Mouse (Mus musculus) kidney, embryonic 14.5 days (tissue): ENCODE measurements around the gene Pax6. TPM values are rescaled to one million over a fixed set of nuclear protein-coding genes. Genes with fewer than 3 reads are reported as not detected.

ENCODE experiments used
- ATAC-seq: fragments of 200-750 bp; cut with Nextera tagmentation; 2 replicates; pipeline ENCODE4 v1.8.0; 2017; ENCODE audit warnings: moderate number of reproducible peaks, mild to moderate bottlenecking, moderate TSS enrichment, moderate library complexity; ENCODE audit not compliant: low FRiP score, low TSS enrichment
- H3K27ac ChIP-seq: fragments of 300-500 bp; sonication (generic); 2 replicates; pipeline ENCODE4 v1.5.1; 2014; ENCODE audit warnings: low read depth, mild to moderate bottlenecking, low read length, moderate library complexity, mixed read lengths
- H3K27me3 ChIP-seq: fragments of 300-500 bp; sonication (generic); 2 replicates; pipeline ENCODE4 v1.6.1; 2014; ENCODE audit warnings: mild to moderate bottlenecking, low read length; ENCODE audit not compliant: control insufficient read depth, insufficient read depth
- H3K36me3 ChIP-seq: fragments of 300-500 bp; sonication (generic); 2 replicates; pipeline ENCODE4 v1.6.1; 2014; ENCODE audit warnings: low read length, mixed read lengths; ENCODE audit not compliant: control insufficient read depth, insufficient read depth
- H3K4me1 ChIP-seq: fragments of 300-500 bp; sonication (generic); 2 replicates; pipeline ENCODE4 v1.6.1; 2014; ENCODE audit warnings: low read length, mixed read lengths; ENCODE audit not compliant: control insufficient read depth, insufficient read depth
- H3K4me2 ChIP-seq: fragments of 300-500 bp; sonication (generic); replicated peaks from 2 replicates; pipeline ENCODE4 v1.6.1; 2014; ENCODE audit warnings: low read depth, mild to moderate bottlenecking, low read length
- H3K4me3 ChIP-seq: fragments of 300-500 bp; sonication (generic); 2 replicates; pipeline ENCODE4 v1.5.1; 2014; ENCODE audit warnings: mild to moderate bottlenecking, low read length
- H3K9ac ChIP-seq: fragments of 300-500 bp; sonication (generic); 2 replicates; pipeline ENCODE4 v1.6.1; 2014; ENCODE audit warnings: low read depth, mild to moderate bottlenecking, low read length, moderate library complexity
- H3K9me3 ChIP-seq: fragments of 300-500 bp; sonication (generic); 2 replicates; pipeline ENCODE4 v1.6.1; 2016; ENCODE audit warnings: low read length; ENCODE audit not compliant: control insufficient read depth
- WGBS: fragments of 180-500 bp; shearing (Covaris S2); extraction: QIAGEN DNeasy Blood & Tissue Kit; methylation state at CpG from one replicate; pipeline ENCODE4 v1.1.7; 2014; 5-methylcytosine and 5-hydroxymethylcytosine counted together
- polyA plus RNA-seq: library from polyadenylated mRNA; unstranded; fragments of >200 nt; fragmentation: Nextera tagmentation; extraction: Ambion mirVana; gene quantifications from 2 replicates; pipeline ENCODE4 v1.2.1, GENCODE M21; 2014

The Pax6 gene
- polyA plus RNA-seq, 1 experiment from 2014 or later, result 0.12 TPM

GRCm38 (mm10) chr2:105697741-105698140 is 29.0 kb downstream of the Pax6 start:
- no peak overlapping the region for H3K4me3 ChIP-seq
- H3K36me3 ChIP-seq, result peaks cover 9% of the 10 kb centered on the region; the same call in 1 of the 2 replicates
- no peak for ATAC-seq
- 85% methylated on average over 5 of the region's 5 CpGs for WGBS
- no peaks in the 10 kb centered on the region for H3K9me3 ChIP-seq
- no peaks in the 10 kb centered on the region for H3K4me1 ChIP-seq
- H3K27ac ChIP-seq, result no peak overlapping the region
- H3K4me2 ChIP-seq, result no peak overlapping the region
- peaks cover 5% of the 10 kb centered on the region for H3K27me3 ChIP-seq
- H3K9ac ChIP-seq, result no peak overlapping the region

- no peaks in the 10 kb centered on the region for H3K4me1 ChIP-seq
- 74% methylated on average over 2 of the region's 2 CpGs for WGBS
- no peak overlapping the region for H3K4me2 ChIP-seq
- no peak overlapping the region for H3K27ac ChIP-seq
- H3K36me3 ChIP-seq, result peaks cover 9% of the 10 kb centered on the region; the same call in 1 of the 2 replicates
- H3K4me3 ChIP-seq, result no peak overlapping the region
- H3K9me3 ChIP-seq, result no peaks in the 10 kb centered on the region
- H3K27me3 ChIP-seq, result no peaks in the 10 kb centered on the region
- ATAC-seq, result no peak
- H3K9ac ChIP-seq, result no peak overlapping the region
Measured at GRCm38 (mm10) chr2:105698631-105699030, 29.9 kb downstream of the Pax6 start.

DNA sequence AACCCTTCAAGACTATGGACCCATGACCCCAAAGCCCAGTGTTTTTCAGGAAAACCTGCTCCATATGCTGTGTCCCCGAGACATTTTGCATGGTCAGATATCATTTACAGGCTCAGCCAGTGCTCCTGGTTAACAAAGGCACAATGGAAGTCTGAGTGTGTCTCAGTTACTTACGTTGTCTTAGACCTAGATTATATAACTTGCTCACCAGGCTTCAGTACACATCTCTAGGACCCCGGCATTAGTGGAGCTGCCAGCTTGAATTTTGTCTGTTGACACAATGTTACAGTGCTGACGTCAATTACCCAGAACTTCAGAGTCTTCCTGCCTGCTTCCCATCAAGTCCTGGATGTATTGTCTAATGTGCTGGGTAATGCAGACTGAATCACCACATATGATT is 33.1 kb downstream of the Pax6 start:
- H3K9ac ChIP-seq, result no peak overlapping the region
- peaks cover 9% of the 10 kb centered on the region; the same call in 1 of the 2 replicates for H3K36me3 ChIP-seq
- no peaks in the 10 kb centered on the region for H3K9me3 ChIP-seq
- H3K4me3 ChIP-seq, result no peak overlapping the region
- no peak overlapping the region for H3K4me2 ChIP-seq
- H3K27ac ChIP-seq, result no peak overlapping the region
- no peak for ATAC-seq
- H3K4me1 ChIP-seq, result no peaks in the 10 kb centered on the region
- H3K27me3 ChIP-seq, result no peaks in the 10 kb centered on the region
- WGBS, result 78% methylated on average over 4 of the region's 4 CpGs

GRCm38 (mm10) chr2:105702586-105702985 is 33.9 kb downstream of the Pax6 start:
- H3K27me3 ChIP-seq, result no peaks in the 10 kb centered on the region
- no peaks in the 10 kb centered on the region for H3K9me3 ChIP-seq
- H3K4me3 ChIP-seq, result no peak overlapping the region
- H3K36me3 ChIP-seq, result peaks cover 9% of the 10 kb centered on the region; the same call in 1 of the 2 replicates
- H3K4me2 ChIP-seq, result no peak overlapping the region
- ATAC-seq, result no peak
- H3K27ac ChIP-seq, result no peak overlapping the region
- no peaks in the 10 kb centered on the region for H3K4me1 ChIP-seq
- no peak overlapping the region for H3K9ac ChIP-seq
- 89% methylated on average over 10 of the region's 10 CpGs for WGBS

DNA sequence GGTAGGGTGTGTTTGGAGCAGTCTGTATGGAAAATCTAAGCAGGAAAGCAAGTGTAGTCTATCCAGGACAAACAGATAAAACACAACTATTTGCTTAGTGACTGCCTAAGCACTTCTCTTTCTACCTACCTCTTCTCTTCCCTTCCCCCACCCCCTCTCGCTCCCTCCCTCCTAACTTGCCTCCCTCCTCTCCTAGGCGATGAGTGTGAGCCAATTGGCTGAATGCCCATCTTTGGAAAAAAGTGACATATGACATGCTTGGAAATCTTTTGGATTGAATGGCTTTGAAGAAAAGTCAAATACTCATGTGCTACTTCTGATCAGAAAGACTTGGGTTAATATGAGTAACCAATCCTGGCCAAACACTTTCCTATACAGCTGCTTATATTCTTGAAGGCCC is 36.6 kb downstream of the Pax6 start:
- Histone ChIP-seq H3K4me1 (no peaks in the 10 kb centered on the region), H3K27me3 (no peaks in the 10 kb centered on the region), H3K9me3 (no peaks in the 10 kb centered on the region), H3K36me3 (peaks cover 6% of the 10 kb centered on the region; the same call in 1 of the 2 replicates), H3K9ac (no peak overlapping the region), H3K27ac (no peak overlapping the region), H3K4me2 (no peak overlapping the region), H3K4me3 (no peak overlapping the region)
- ATAC-seq, result no peak
- 79% methylated on average over 2 of the region's 2 CpGs for WGBS

GRCm38 (mm10) chr2:105709126-105709525 is 40.4 kb downstream of the Pax6 start:
- Histone ChIP-seq H3K4me3 (no peak overlapping the region), H3K4me1 (no peaks in the 10 kb centered on the region), H3K4me2 (no peak overlapping the region), H3K27ac (no peak overlapping the region), H3K27me3 (no peaks in the 10 kb centered on the region), H3K36me3 (no peaks in the 10 kb centered on the region), H3K9me3 (no peaks in the 10 kb centered on the region), H3K9ac (no peak overlapping the region)
- no peak for ATAC-seq
- 82% methylated on average over 3 of the region's 3 CpGs for WGBS

- Histone ChIP-seq H3K27me3 (no peaks in the 10 kb centered on the region), H3K36me3 (no peaks in the 10 kb centered on the region), H3K9ac (no peak overlapping the region), H3K27ac (no peak overlapping the region), H3K9me3 (no peaks in the 10 kb centered on the region), H3K4me3 (no peak overlapping the region), H3K4me1 (no peaks in the 10 kb centered on the region), H3K4me2 (no peak overlapping the region)
- WGBS, result 71% methylated on average over 3 of the region's 3 CpGs
- no peak for ATAC-seq
Measured at GRCm38 (mm10) chr2:105710511-105710910, 41.8 kb downstream of the Pax6 start.

DNA sequence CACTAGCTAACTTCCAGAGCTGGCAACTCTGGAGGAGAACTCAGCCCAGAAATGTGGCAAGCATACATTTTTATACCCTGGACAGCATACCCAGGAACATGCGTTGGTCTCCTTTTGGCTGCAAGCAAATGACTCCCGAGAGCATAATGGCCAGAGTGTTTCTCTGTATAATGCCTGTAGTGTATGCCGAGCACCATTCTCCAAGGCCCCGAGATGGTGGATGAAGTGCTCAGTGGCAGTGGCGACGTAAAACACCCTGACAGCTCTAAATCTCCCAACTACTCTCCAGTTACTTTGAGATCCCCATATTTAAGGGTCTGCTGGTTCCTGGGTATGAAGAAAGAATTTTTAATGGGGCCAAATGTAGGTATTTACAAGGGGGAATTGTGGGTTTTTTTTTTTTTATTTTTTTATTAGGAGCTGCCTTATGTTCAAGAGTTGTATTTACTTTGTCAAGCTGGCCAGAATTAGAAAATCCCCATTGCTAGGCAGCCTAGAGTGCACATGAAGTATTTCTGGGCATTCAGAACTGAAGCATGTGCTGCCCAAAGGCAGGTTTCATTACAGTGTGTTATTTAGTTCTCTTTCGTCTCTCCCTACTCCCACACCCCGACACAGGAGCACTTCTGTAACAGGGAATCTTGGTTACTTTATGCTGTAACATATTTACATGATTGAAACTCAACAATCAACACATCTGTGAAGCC is 46.9 kb downstream of the Pax6 start:
- no peaks in the 10 kb centered on the region for H3K9me3 ChIP-seq
- H3K4me1 ChIP-seq, result no peaks in the 10 kb centered on the region
- no peak for ATAC-seq
- no peak overlapping the region for H3K27ac ChIP-seq
- no peaks in the 10 kb centered on the region for H3K36me3 ChIP-seq
- H3K27me3 ChIP-seq, result no peaks in the 10 kb centered on the region
- no peak overlapping the region for H3K4me2 ChIP-seq
- WGBS, result 56% methylated on average over 8 of the region's 8 CpGs
- no peak overlapping the region for H3K4me3 ChIP-seq
- H3K9ac ChIP-seq, result no peak overlapping the region

GRCm38 (mm10) chr2:105726657-105727056 is 58.0 kb downstream of the Pax6 start:
- H3K9ac ChIP-seq, result no peak overlapping the region
- no peaks in the 10 kb centered on the region for H3K9me3 ChIP-seq
- H3K4me3 ChIP-seq, result no peak overlapping the region
- no peak overlapping the region for H3K4me2 ChIP-seq
- H3K27me3 ChIP-seq, result no peaks in the 10 kb centered on the region
- no peak for ATAC-seq
- H3K4me1 ChIP-seq, result no peaks in the 10 kb centered on the region
- no peak overlapping the region for H3K27ac ChIP-seq
- 72% methylated on average over 9 of the region's 9 CpGs for WGBS
- no peaks in the 10 kb centered on the region for H3K36me3 ChIP-seq
